Mouse (Mus musculus) lung, embryonic 14.5 days (tissue): ENCODE data around the gene Rgr. TPM values are rescaled to one million over a fixed set of nuclear protein-coding genes. Genes with fewer than 3 reads are reported as not detected.

Experiments used
- ATAC-seq: fragments of 200-750 bp; cut with Nextera tagmentation; 2 replicates; pipeline ENCODE4 v1.8.0; 2017; ENCODE audit warnings: mild to moderate bottlenecking, moderate TSS enrichment, moderate library complexity; ENCODE audit not compliant: insufficient read depth
- DNase-seq: peaks from one replicate; pipeline ENCODE4 v3.0.0-alpha.2; 2015
- H3K27ac ChIP-seq: fragments of 300-500 bp; sonication (generic); 2 replicates; pipeline ENCODE4 v1.5.1; 2014; ENCODE audit warnings: low read depth, mild to moderate bottlenecking, moderate library complexity
- H3K27me3 ChIP-seq: fragments of 300-500 bp; sonication (generic); 2 replicates; pipeline ENCODE4 v1.6.1; 2014; ENCODE audit warnings: low read length, control low read depth; ENCODE audit not compliant: insufficient read depth
- H3K36me3 ChIP-seq: fragments of 300-500 bp; sonication (generic); 2 replicates; pipeline ENCODE4 v1.6.1; 2014; ENCODE audit warnings: control low read depth; ENCODE audit not compliant: insufficient read depth
- H3K4me1 ChIP-seq: fragments of 300-500 bp; sonication (generic); 2 replicates; pipeline ENCODE4 v1.6.1; 2014; ENCODE audit warnings: antibody characterized with exemption, control low read depth; ENCODE audit not compliant: insufficient read depth
- H3K4me2 ChIP-seq: fragments of 300-500 bp; sonication (generic); 2 replicates; pipeline ENCODE4 v1.6.1; 2014; ENCODE audit warnings: mild to moderate bottlenecking
- H3K4me3 ChIP-seq: fragments of 300-500 bp; sonication (generic); 2 replicates; pipeline ENCODE4 v1.5.1; 2014; ENCODE audit warnings: low read depth, low read length
- H3K9ac ChIP-seq: fragments of 300-500 bp; sonication (generic); 2 replicates; pipeline ENCODE4 v1.6.1; 2014
- H3K9me3 ChIP-seq: fragments of 300-500 bp; sonication (generic); 2 replicates; pipeline ENCODE4 v1.6.1; 2016; ENCODE audit warnings: low read depth, low read length, control low read depth
- CTCF ChIP-seq: IDR thresholded peaks from 2 replicates; pipeline ENCODE4 v1.5.1; 2016; ENCODE audit warnings: antibody characterized with exemption, low read depth
- WGBS: fragments of 180-500 bp; shearing (Covaris S2); extraction: QIAGEN DNeasy Blood & Tissue Kit; methylation state at CpG from one replicate; pipeline ENCODE4 v1.1.7; 2014; 5-methylcytosine and 5-hydroxymethylcytosine counted together
- polyA plus RNA-seq: library from polyadenylated mRNA; unstranded; fragments of >200 nt; fragmentation: Nextera tagmentation; extraction: Ambion mirVana; gene quantifications from 2 replicates; pipeline ENCODE4 v1.2.1, GENCODE M21; 2014

The Rgr gene
- polyA plus RNA-seq, 1 experiment from 2014 or later: not detected

DNA sequence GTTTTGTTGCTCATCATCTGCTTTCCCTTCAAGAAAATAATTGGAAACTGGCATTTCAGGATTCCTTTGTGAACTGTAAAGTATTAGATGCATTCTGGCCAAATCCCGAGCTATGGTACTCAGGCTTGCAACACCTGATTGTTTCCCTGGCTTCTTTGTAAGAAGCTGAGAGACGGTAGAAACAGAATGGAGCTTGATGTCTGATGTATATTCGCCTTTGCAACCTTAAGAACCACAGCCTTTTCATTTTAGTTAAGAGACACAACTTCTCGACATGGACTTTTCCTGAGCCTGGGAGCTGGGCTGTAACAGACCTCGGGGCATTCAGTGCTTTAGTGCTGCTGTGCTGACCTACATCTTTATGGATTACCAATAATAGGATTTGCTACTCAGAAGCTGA is 18.9 kb upstream of the Rgr start, which contains the start of gene Lrit2:
Gene Lrit2 (plus strand): TSS at position 301 of the 400 bp plus-strand sequence.
- H3K9me3 ChIP-seq: no peaks in the 10 kb centered on the region
- no peak within 1 kb of the TSS for H3K4me2 ChIP-seq
- WGBS: 73% methylated on average over 5 of the region's 5 CpGs
- H3K4me1 ChIP-seq: no peaks in the 10 kb centered on the region
- no peak within 1 kb of the TSS for H3K27ac ChIP-seq
- no peak for ATAC-seq
- no peak for DNase-seq
- H3K4me3 ChIP-seq: no peak within 1 kb of the TSS
- TF ChIP-seq CTCF: no peak
- no peaks in the 10 kb centered on the region for H3K27me3 ChIP-seq
- no peaks in the 10 kb centered on the region for H3K36me3 ChIP-seq
- H3K9ac ChIP-seq: no peak within 1 kb of the TSS

DNA sequence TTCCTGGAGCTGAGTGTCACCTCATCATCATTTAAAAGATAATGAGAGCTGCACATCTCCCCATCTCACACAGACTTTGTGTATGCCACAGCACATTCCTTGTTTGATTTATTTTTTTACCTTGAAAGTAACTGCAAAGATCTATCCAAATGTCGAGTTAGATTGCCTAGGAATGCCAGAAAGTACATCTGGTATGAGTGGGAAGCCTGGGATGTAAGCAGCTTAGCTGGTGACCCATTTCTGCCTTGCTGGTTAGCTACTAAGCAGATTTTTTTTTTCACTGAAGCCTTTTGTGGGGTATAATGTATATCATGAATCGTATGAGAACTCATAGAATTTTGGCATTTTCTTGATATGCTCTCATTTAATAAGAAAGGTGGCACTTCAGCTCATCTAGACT is 17.9 kb upstream of the Rgr start:
- Histone ChIP-seq H3K9me3 (no peaks in the 10 kb centered on the region), H3K27ac (no peak overlapping the region), H3K4me1 (no peaks in the 10 kb centered on the region), H3K9ac (no peak overlapping the region), H3K36me3 (no peaks in the 10 kb centered on the region), H3K4me3 (no peak overlapping the region), H3K4me2 (no peak overlapping the region), H3K27me3 (no peaks in the 10 kb centered on the region)
- DNase-seq (no peak), ATAC-seq (no peak)
- WGBS: 52% methylated on average over 2 of the region's 2 CpGs
- no peak for TF ChIP-seq CTCF

DNA sequence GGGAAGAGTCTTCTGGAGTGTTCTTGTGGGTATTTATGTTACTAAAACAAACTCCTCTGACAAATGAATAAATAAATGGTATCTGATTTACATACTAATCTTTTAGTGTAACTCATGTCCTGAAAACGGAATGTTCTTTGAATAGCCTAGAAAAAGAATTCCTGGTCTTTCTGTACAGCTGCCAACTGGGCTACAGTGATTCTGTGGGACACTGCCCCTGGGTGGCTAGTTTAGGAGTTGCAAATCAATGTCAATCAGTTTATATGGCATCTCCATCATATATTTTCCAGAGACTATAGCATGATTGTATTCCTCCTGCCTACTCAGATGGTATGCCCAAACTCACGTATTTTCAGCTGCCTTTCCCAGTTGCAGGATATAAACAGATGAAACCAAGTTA is 16.1 kb upstream of the Rgr start:
- ATAC-seq (no peak), DNase-seq (no peak)
- Histone ChIP-seq H3K27ac (no peak overlapping the region), H3K4me3 (no peak overlapping the region), H3K4me2 (no peak overlapping the region), H3K4me1 (no peaks in the 10 kb centered on the region), H3K27me3 (no peaks in the 10 kb centered on the region), H3K36me3 (no peaks in the 10 kb centered on the region), H3K9ac (no peak overlapping the region), H3K9me3 (no peaks in the 10 kb centered on the region)
- 47% methylated on average over 2 of the region's 2 CpGs for WGBS
- no peak for TF ChIP-seq CTCF

DNA sequence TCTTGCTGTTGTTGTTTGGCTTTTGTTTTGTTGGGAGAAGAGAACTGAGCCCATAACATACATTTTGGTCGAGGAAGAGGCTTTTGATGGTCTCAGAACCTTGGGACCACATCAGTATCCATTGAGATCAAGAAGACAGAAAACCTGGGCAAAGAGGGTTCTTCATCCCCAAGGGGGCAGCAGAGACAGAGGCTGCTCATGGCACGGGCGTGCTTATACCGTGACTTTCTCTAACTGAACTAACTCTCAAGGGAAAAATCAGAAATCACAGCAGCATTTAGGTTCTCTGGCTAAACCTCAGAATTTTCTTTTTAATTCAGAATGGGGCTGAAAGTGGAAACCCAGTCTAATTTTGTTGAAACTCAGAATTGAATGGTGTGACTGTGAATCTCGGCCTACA is 14.3 kb downstream of the Rgr start:
- Histone ChIP-seq H3K27me3 (no peaks in the 10 kb centered on the region), H3K9ac (no peak overlapping the region), H3K4me3 (no peak overlapping the region), H3K4me1 (no peaks in the 10 kb centered on the region), H3K9me3 (no peaks in the 10 kb centered on the region), H3K4me2 (no peak overlapping the region), H3K36me3 (no peaks in the 10 kb centered on the region), H3K27ac (no peak overlapping the region)
- ATAC-seq (no peak), DNase-seq (peak; percentile 6)
- peak; percentile 25; the same call in 1 of the 2 replicates for TF ChIP-seq CTCF
- 46% methylated on average over 5 of the region's 5 CpGs for WGBS

DNA sequence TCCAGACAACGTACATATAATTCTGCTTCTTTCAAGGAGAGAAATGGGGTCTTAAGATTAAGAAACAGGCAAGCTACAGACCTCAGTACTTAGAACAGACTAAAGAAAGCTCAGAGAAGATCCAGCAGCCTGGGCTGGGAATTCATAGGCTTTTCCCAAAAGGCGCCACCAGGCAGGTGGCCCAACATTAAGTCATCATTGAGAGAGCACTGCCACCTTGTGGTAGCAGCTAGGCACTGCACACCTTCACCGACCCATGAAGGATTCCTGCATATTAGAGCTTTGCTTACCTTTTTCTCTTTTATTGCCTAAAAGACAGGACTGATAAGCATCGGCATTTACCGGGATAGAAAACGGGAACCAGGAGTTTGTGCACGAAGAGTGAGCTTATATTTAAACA is 15.5 kb downstream of the Rgr start:
- no peaks in the 10 kb centered on the region for H3K4me1 ChIP-seq
- H3K9ac ChIP-seq: no peak overlapping the region
- no peaks in the 10 kb centered on the region for H3K9me3 ChIP-seq
- H3K27me3 ChIP-seq: no peaks in the 10 kb centered on the region
- ATAC-seq: no peak
- no peak overlapping the region for H3K4me3 ChIP-seq
- TF ChIP-seq CTCF: peak; percentile 92
- WGBS: 13% methylated on average over 7 of the region's 7 CpGs
- peak; percentile 83 for DNase-seq
- no peaks in the 10 kb centered on the region for H3K36me3 ChIP-seq
- no peak overlapping the region for H3K4me2 ChIP-seq
- H3K27ac ChIP-seq: no peak overlapping the region

DNA sequence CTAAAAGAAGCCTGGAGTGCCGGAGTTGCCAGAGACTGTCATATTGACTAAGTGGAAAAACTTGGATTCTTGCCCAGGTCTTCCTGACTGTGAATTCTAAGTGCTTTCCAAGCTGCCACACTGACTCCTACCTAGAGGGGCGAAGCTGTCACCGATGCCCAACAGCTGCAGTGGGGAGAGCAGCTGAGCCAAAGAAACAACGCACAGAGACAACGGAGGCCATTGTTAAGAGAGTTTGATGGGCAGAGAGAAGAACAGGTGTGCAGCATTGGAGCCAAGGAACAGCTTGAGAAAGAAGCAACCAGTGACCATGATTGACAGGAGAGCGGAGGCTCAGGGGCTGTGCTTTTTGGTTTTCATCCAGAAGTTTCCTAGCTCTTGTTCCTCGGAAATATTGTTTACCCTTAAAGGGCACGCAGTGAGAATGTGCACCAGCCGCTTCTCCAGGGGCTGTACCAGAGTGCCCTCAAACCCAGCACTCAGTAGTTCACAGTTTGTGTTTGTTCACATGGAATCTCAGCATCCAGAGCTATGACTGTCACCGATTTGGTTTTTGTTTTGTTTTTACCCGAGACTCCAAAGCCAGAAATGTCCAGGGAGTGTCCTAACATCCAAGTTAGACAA is 16.2 kb downstream of the Rgr start:
- Histone ChIP-seq H3K9me3 (no peaks in the 10 kb centered on the region), H3K27me3 (no peaks in the 10 kb centered on the region), H3K4me3 (no peak overlapping the region), H3K4me1 (no peaks in the 10 kb centered on the region), H3K27ac (no peak overlapping the region), H3K4me2 (no peak overlapping the region), H3K9ac (no peak overlapping the region), H3K36me3 (no peaks in the 10 kb centered on the region)
- no peak for TF ChIP-seq CTCF
- DNase-seq (peak; percentile 56), ATAC-seq (no peak)
- 51% methylated on average over 11 of the region's 11 CpGs for WGBS

DNA sequence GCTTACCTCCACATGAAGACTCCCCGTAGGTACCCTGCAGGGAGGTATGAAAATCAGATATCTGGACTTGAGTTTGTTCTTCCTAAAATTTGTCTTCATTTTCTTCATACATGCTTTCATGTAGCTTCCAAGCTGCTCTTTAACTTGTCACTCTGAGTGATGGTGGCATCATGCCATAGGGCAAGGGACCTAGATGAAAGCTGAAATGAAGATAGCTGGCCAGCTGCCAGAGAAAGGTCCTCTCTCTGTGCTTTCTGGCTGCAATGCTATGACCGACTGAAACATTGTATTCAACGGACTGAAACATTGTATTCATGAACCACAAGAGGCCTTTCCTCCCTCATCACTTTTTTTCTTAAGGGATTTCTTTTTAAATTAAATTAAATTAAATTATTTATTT is 20.2 kb downstream of the Rgr start:
- Histone ChIP-seq H3K9ac (no peak overlapping the region), H3K4me1 (no peaks in the 10 kb centered on the region), H3K27ac (no peak overlapping the region), H3K27me3 (no peaks in the 10 kb centered on the region), H3K4me3 (no peak overlapping the region), H3K9me3 (no peaks in the 10 kb centered on the region), H3K4me2 (no peak overlapping the region), H3K36me3 (no peaks in the 10 kb centered on the region)
- WGBS: 76% methylated on average over 3 of the region's 3 CpGs
- DNase-seq (no peak), ATAC-seq (no peak)
- no peak for TF ChIP-seq CTCF
